In the genomic region with DNA sequence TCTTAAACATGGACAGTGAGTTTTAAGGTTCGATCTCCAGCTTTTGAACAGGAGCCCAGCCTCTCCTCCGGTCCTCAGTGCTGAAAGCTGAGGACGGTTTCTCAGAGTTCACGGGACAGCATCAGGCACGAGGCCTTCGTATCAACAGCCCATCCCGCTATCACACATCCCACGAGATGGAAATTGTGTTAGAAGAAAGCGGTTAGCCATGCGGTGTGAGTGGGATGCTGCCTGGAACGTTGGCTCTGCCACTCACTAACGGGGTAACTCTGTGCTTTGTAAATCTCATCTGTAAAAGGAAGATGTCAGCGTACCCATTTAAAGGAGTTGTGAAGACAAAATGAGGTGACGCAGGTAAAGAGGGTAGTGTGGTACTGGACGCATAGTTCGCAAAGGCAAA, we compare ENCODE assay signal across 16 mouse cellular contexts.
"Had no signal": no experiment of that assay in that cellular context is flagged by ENCODE, and none has a peak within 500 bp of the region (broad histone marks: within the 10 kb centered on the region; RNA-seq: fewer than 3 reads in every experiment).

No protein-coding gene starts in this region.

- H3K4me3 ChIP-seq: kidney, embryonic 15.5 days; limb, embryonic 15.5 days; liver, embryonic 12.5 days; megakaryocyte, embryonic 14.5 days; midbrain, embryonic 15.5 days; neural tube, embryonic 12.5 days had no signal

- H3K27ac ChIP-seq: kidney, embryonic 15.5 days; limb, embryonic 15.5 days; liver, embryonic 12.5 days; midbrain, embryonic 15.5 days; neural tube, embryonic 12.5 days; stomach, postnatal 0 days had no signal

- H3K27me3 ChIP-seq: kidney, embryonic 15.5 days; limb, embryonic 15.5 days; midbrain, embryonic 15.5 days; neural tube, embryonic 12.5 days had no signal

- H3K9me3 ChIP-seq: kidney, embryonic 15.5 days; limb, embryonic 15.5 days; liver, embryonic 12.5 days; megakaryocyte, embryonic 14.5 days; midbrain, embryonic 15.5 days; neural tube, embryonic 12.5 days had no signal

- ATAC-seq: intestine, embryonic 16.5 days; liver, embryonic 12.5 days; midbrain, embryonic 15.5 days had no signal

- H3K4me1 ChIP-seq: midbrain, embryonic 15.5 days had no signal

- H3K4me2 ChIP-seq: kidney, embryonic 15.5 days; limb, embryonic 15.5 days; liver, embryonic 12.5 days; lung, embryonic 14.5 days; midbrain, embryonic 11.5 days; midbrain, embryonic 15.5 days; neural tube, embryonic 12.5 days had no signal

- H3K36me3 ChIP-seq: kidney, embryonic 15.5 days; limb, embryonic 15.5 days; liver, embryonic 12.5 days; midbrain, embryonic 15.5 days; neural tube, embryonic 12.5 days had no signal

- DNase-seq: kidney, adult 2 months; kidney, postnatal 25 days; lung, embryonic 14.5 days; lung, postnatal 10 days; lung, postnatal 4 days; thymus, adult 18-20 months; thymus, postnatal 14 days had no signal

- H3K9ac ChIP-seq: kidney, embryonic 15.5 days; limb, embryonic 15.5 days; liver, embryonic 12.5 days; lung, embryonic 14.5 days; midbrain, embryonic 15.5 days; neural tube, embryonic 12.5 days had no signal
